Mouse (Mus musculus) bone marrow, adult 2 months (tissue): ENCODE results near the gene Ube2v1. TPM values are rescaled to one million over a fixed set of nuclear protein-coding genes. Genes with fewer than 3 reads are reported as not detected.

ENCODE experiments used
- H3K27ac ChIP-seq: fragments of 200-500 bp; 2 replicates; pipeline ENCODE4 v1.5.1; 2012; ENCODE audit warnings: low read depth, mild to moderate bottlenecking, control low read depth, inconsistent platforms, low read length; ENCODE audit not compliant: control insufficient read depth, poor library complexity, insufficient read depth
- H3K4me1 ChIP-seq: fragments of 200-500 bp; 2 replicates; pipeline ENCODE4 v1.6.1; 2011; ENCODE audit warnings: low read length; ENCODE audit not compliant: control insufficient read depth, insufficient read depth
- H3K4me3 ChIP-seq: fragments of 200-500 bp; replicated peaks from 2 replicates; pipeline ENCODE3; 2011; ENCODE audit warnings: mild to moderate bottlenecking, low read depth, low read length, control low read depth; ENCODE audit not compliant: control insufficient read depth
- CTCF ChIP-seq: fragments of 200-500 bp; IDR thresholded peaks from 2 replicates; pipeline ENCODE4 v1.5.1; 2011; ENCODE audit warnings: low read length, control low read depth; ENCODE audit not compliant: control insufficient read depth, insufficient read depth
- POLR2A ChIP-seq: fragments of 200-500 bp; IDR thresholded peaks from 2 replicates; pipeline ENCODE4 v1.6.1; 2011; ENCODE audit warnings: low read depth, mild to moderate bottlenecking, control low read depth, low read length, borderline replicate concordance; ENCODE audit not compliant: control insufficient read depth
- WGBS: fragments of 180-500 bp; shearing (Covaris S2); methylation state at CpG from one replicate; pipeline ENCODE4 v1.1.7; 2018; 5-methylcytosine and 5-hydroxymethylcytosine counted together
- polyA plus RNA-seq: library from polyadenylated mRNA; stranded (reverse); fragments of >200 nt; gene quantifications from 2 replicates; pipeline ENCODE4 v1.2.4, GENCODE M21; 2011; ENCODE audit warnings: low replicate concordance; ENCODE audit not compliant: missing spikeins, insufficient read depth, insufficient read length

The Ube2v1 gene
- polyA plus RNA-seq, 1 experiment, result 124 TPM

DNA sequence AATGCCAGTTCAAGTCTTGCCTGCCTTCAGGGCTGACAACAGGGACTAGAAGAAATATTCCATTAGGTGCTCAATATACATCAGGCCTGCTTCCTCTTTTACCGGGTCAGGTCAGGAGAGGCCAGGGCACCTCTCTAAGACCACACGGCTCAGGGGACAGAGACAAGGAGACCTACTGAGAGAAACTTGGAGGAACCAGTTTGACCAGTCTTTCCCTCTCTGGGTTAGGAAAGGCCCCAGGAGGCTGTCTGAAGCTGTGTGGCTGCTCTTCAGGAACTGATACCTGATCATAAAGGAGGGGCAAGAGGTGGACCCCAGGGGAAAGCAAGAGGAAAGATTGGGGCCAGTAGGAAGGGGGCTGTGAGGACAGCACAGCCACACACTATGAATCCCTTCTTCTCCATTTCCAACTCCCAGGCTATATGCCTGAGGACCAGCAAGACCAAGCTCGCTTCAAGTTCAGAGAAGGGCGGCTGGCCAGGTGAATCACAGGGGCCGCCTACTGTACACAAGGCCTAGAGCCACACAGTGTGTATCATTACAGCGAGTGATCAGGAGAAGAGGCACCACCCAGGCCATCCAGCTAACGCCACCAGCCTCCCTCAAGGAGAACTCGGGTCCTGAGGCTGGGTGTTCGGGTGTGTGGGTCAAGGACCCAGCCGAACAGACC lies 27.4 kb upstream of the Ube2v1 start:
- 70% methylated on average over 10 of the region's 10 CpGs for WGBS
- H3K27ac ChIP-seq, result no peak overlapping the region
- peaks cover 8% of the 10 kb centered on the region; the same call in 1 of the 2 replicates for H3K4me1 ChIP-seq
- peak overlapping the region; percentile 1 for H3K4me3 ChIP-seq
- TF ChIP-seq CTCF (no peak), POLR2A (no peak)

DNA sequence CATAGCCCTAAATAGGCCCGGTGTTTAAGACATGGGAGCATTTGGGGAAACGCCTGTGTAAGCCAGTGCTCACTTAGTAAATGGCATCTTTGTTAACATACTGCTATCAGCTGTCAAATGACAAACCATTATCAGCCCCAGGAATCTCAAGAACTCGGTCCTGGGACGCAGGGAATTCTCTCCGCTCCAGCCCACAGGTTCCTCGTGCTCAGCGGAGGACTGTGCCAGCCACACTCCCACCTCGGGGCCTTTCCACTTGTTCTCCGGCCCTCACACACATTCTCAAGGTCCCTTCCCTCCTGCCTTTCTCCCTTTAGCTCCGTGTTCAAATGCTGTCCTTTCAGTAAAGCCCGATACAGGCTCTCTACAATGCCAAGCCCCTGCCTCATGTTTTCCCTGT lies 26.8 kb upstream of the Ube2v1 start:
- WGBS, result 86% methylated on average over 11 of the region's 11 CpGs
- no peak for TF ChIP-seq POLR2A
- no peak for TF ChIP-seq CTCF
- peaks cover 8% of the 10 kb centered on the region; the same call in 1 of the 2 replicates for H3K4me1 ChIP-seq
- H3K4me3 ChIP-seq, result no peak overlapping the region
- H3K27ac ChIP-seq, result no peak overlapping the region

DNA sequence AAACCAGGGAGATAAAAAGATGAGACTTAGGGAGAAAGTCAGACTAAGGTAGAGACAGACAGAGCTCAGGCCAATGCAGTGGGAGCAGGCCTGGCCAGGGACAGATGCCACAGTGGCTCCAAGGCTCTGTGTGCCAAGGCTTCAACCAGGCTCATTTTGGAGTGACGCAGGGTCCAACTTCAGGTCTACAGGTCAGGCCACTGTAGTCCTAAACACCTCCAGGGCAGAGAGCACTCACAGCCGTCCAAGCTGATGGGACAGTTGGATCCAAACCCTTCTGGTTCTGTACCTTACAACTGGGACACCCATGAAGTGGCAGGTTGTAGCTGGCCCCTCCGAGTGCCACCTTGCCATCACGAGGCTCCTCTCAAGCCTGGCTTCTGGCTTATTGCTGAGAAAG lies 26.1 kb upstream of the Ube2v1 start:
- TF ChIP-seq CTCF, result no peak
- TF ChIP-seq POLR2A, result no peak
- WGBS, result 81% methylated on average over 4 of the region's 4 CpGs

DNA sequence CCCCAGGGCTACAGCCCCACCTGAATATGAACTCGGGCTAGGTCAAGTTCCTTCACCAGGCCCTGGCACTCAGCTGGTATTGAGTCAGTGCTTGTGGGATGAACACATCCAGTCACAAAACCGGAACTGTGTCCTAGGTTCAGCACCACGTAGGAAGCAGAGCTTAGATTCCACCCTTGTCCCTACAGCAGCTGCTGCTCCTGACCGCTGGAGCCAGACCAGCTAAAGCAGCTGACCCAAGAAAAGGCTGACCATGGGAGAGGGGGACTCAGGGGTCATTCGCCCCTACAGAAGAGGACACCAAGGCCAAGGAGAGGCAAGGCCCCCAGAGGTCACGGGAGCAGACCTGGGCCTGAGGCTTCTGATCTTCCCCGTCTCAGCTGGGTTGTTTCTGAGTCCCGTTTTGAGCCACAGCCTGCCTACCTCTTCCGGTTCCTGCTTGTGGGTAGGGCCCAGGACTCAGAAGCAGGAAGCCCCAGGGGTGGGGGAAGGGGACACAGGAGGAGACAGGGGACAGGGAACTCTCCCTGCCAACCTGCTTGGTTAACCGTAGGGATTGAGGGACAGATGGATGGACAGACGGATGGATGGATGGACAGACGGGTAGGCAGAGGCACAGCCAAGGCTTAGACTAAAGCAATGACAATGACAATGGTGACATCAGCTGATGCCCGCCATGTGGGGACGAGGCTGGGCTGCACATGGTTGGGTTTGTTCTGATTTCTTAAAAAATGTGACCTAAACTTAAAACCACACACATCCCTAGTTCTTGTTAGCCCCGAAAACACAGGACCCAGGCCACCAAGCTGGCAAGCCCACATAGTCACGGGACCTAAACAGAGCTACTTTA lies 25.0 kb upstream of the Ube2v1 start:
- Histone ChIP-seq H3K4me1 (peaks cover 8% of the 10 kb centered on the region; the same call in 1 of the 2 replicates), H3K4me3 (peak overlapping the region; percentile 56), H3K27ac (peak overlapping the region; percentile 97)
- 11% methylated on average over 16 of the region's 16 CpGs for WGBS
- 0 out of 2 replicates have a peak, but pooled peaks have one; percentile 5 for TF ChIP-seq CTCF
- TF ChIP-seq POLR2A, result peak; percentile 65; the same call in 1 of the 2 replicates

More for the DNA sequence above, 26.1 kb upstream of the Ube2v1 start:
- Histone ChIP-seq H3K4me3 (no peak overlapping the region), H3K4me1 (peaks cover 8% of the 10 kb centered on the region; the same call in 1 of the 2 replicates), H3K27ac (peak overlapping the region; percentile 97; the same call in 1 of the 2 replicates)

DNA sequence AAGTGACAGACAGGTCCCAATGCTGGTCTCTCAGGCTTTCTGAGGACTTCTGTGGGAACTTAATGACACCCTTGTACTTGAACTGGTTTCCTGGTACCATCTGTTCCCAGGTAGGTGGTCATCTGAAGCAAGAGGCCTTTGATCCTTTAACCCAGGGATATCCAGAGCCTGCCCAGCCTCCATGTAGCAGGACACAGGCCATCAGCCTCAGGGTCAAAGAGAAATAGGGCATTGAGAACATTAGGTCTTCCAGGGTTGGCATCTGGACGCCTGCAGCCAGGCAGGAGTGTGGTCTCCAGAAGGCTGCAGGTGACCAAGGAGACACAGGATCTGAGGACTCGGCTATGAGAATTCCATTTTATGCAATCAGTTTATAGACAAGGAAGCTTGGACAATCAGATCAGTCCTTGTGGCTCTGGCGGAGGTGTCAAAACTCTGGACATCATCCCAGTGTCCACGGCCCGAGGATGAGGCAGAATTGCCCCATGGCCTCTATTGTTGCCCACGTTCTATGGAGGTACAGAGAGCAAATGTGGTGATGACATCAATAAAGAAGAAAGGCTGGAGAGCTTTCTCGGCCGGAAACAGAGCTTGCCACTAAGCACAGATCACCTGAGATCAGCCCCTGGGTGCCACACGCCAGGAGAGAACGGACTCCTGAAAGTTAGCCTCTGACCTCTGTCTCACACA lies 23.2 kb upstream of the Ube2v1 start:
- TF ChIP-seq CTCF (no peak), POLR2A (no peak)
- no peak overlapping the region for H3K27ac ChIP-seq
- WGBS, result 86% methylated on average over 10 of the region's 10 CpGs

DNA sequence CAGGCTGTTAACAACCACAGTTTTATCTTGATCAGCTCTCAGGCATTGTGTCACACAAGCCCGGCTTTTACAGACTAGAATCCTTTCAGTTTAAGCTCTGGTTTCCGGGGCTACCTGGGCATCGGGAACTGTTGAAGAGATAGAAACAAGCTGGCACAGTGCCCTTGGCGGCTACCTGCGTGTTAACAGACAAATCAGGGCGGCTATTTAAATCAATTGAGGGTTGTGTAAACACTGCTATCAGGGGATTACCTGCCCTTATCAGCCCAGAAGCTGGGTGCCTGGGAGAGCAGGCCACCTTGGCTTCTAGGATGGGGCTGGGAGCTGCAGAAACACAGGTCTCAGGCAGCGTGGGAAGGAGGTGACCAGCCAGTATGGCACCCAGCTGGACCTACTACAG lies 20.8 kb upstream of the Ube2v1 start:
- TF ChIP-seq CTCF, result no peak
- TF ChIP-seq POLR2A, result no peak
- 80% methylated on average over 7 of the region's 7 CpGs for WGBS
- no peak overlapping the region for H3K4me3 ChIP-seq
- peaks cover 16% of the 10 kb centered on the region for H3K4me1 ChIP-seq
- no peak overlapping the region for H3K27ac ChIP-seq

More for the DNA sequence above, 23.2 kb upstream of the Ube2v1 start:
- H3K4me3 ChIP-seq, result no peak overlapping the region
- peaks cover 9% of the 10 kb centered on the region; the same call in 1 of the 2 replicates for H3K4me1 ChIP-seq

DNA sequence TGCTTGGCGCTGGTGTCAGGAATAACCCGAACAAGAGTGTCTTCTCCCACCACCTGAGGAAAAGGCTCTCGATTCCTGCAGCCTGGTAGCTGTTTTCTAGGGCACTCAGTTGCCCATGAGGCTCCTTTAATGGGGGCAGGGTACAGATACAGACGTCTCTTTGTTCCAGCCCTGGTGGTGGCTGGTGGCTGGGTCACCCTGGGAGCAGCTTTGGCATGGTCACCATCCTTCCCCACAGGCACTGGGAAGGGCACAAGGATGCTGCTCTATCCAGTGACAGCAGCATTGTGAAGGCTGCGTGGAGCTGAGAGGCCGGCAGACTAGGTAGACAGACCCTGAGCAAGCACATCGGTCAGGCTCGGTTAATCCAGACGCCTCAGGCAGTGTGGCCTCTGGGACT lies 19.7 kb upstream of the Ube2v1 start:
- Histone ChIP-seq H3K4me1 (peaks cover 11% of the 10 kb centered on the region), H3K27ac (no peak overlapping the region), H3K4me3 (no peak overlapping the region)
- no peak for TF ChIP-seq CTCF
- TF ChIP-seq POLR2A, result no peak
- 88% methylated on average over 9 of the region's 9 CpGs for WGBS

DNA sequence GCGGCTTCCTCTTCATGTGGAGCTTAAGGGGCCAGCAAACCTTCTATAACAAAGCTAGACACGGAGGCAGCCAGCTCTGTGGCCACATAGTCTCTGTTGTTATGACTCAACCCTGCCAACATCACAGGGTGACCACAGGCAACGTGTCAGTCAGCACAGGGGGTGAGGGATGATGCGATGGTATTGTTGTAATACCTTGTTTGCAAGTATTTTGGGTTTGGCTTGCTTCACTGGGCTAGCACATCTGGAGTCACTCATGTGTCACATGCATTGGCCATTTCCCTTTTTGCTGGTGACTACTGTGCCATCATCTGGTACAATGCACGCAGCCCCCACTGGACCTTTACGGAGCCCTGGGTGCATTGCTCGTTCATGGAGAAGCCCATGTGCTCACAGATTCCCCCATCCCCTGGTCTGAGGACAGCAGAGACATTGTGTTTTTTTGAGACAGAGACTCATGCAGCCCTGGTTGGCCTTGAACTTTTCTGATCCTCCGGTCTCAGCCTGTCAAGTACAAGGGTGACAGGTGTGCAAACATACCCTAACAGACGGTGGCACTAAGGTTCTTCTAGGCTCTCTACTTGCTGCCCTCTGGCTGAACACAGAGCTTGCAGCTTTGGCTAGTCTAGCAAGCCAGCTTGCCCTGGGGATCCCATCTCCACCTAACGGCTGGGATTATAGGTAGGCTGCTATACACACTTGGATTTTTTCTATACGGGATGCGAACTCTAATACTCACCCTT lies 17.6 kb upstream of the Ube2v1 start:
- H3K4me3 ChIP-seq, result no peak overlapping the region
- peak overlapping the region; percentile 36 for H3K27ac ChIP-seq
- 62% methylated on average over 12 of the region's 12 CpGs for WGBS
- H3K4me1 ChIP-seq, result peaks cover 11% of the 10 kb centered on the region
- TF ChIP-seq POLR2A, result no peak
- TF ChIP-seq CTCF, result no peak
